ENCODE assay signal across 13 mouse cellular contexts in genomic region chr2:165189546-165189945, GRCm38 (mm10). TPM values are rescaled to one million over a fixed set of nuclear protein-coding genes. Genes with fewer than 3 reads are reported as not detected.
DNase-seq lines count a peak whose midpoint lies in the region; ATAC-seq lines count a peak whose summit lies in the region.
"Had no signal": no experiment of that assay in that cellular context is flagged by ENCODE, and none has a peak within 500 bp of the region (broad histone marks: within the 10 kb centered on the region; RNA-seq: fewer than 3 reads in every experiment).

No protein-coding gene starts in this region.

- no peaks in the 10 kb centered on the region for H3K9me3 ChIP-seq in kidney, embryonic 14.5 days (ENCODE audit: control insufficient read depth, low read length)
- H3K9me3 ChIP-seq in liver, embryonic 13.5 days (replicated peaks), result no peaks in the 10 kb centered on the region
- H3K9me3 ChIP-seq in neural tube, embryonic 15.5 days (replicated peaks), result no peaks in the 10 kb centered on the region

- no peak overlapping the region for H3K27ac ChIP-seq in kidney, embryonic 14.5 days (ENCODE audit: low read depth, low read length)
- H3K27ac ChIP-seq in liver, embryonic 13.5 days, result peak overlapping the region; percentile 54; the same call in 1 of the 2 replicates
- no peak overlapping the region for H3K27ac ChIP-seq in neural tube, embryonic 15.5 days (replicated peaks)
- H3K27ac ChIP-seq: layer of hippocampus, adult 2 months had no signal

- no peak overlapping the region for H3K9ac ChIP-seq in kidney, embryonic 14.5 days (ENCODE audit: low read depth, low read length)
- H3K9ac ChIP-seq in liver, embryonic 13.5 days, result no peak overlapping the region
- H3K9ac ChIP-seq in neural tube, embryonic 15.5 days (replicated peaks), result no peak overlapping the region

- no peak overlapping the region for H3K4me3 ChIP-seq in kidney, embryonic 14.5 days (ENCODE audit: low read length)
- H3K4me3 ChIP-seq in liver, embryonic 13.5 days (replicated peaks), result no peak overlapping the region
- no peak overlapping the region for H3K4me3 ChIP-seq in neural tube, embryonic 15.5 days (replicated peaks)
- H3K4me3 ChIP-seq: layer of hippocampus, adult 2 months had no signal

- WGBS in kidney, embryonic 14.5 days, result 57% methylated on average over 3 of the region's 3 CpGs
- WGBS in liver, embryonic 13.5 days (ENCODE audit: insufficient replicate concordance), result 37% methylated on average over 3 of the region's 3 CpGs
- 55% methylated on average over 3 of the region's 3 CpGs for WGBS in neural tube, embryonic 15.5 days

- intact Hi-C loops in heart, postnatal 10 days (cut with DNase I), result no loop called here

- no peak overlapping the region for H3K4me2 ChIP-seq in kidney, embryonic 14.5 days (replicated peaks; ENCODE audit: low read depth, low read length)
- H3K4me2 ChIP-seq in liver, embryonic 13.5 days, result no peak overlapping the region
- no peak overlapping the region for H3K4me2 ChIP-seq in neural tube, embryonic 15.5 days
- H3K4me2 ChIP-seq: heart, embryonic 11.5 days had no signal

- H3K27me3 ChIP-seq in kidney, embryonic 14.5 days (ENCODE audit: control insufficient read depth, insufficient read depth, low read length), result peaks cover 43% of the 10 kb centered on the region
- peaks cover 9% of the 10 kb centered on the region; the same call in 1 of the 2 replicates for H3K27me3 ChIP-seq in liver, embryonic 13.5 days
- H3K27me3 ChIP-seq in neural tube, embryonic 15.5 days (replicated peaks), result peaks cover 58% of the 10 kb centered on the region

- no peaks in the 10 kb centered on the region for H3K36me3 ChIP-seq in kidney, embryonic 14.5 days (ENCODE audit: control insufficient read depth, insufficient read depth, low read length)
- no peaks in the 10 kb centered on the region for H3K36me3 ChIP-seq in liver, embryonic 13.5 days
- no peaks in the 10 kb centered on the region for H3K36me3 ChIP-seq in neural tube, embryonic 15.5 days
- H3K36me3 ChIP-seq: G1E had no signal

- peak; percentile 59 for DNase-seq in NIH3T3 (ENCODE audit: low read depth)
- DNase-seq in adrenal gland, postnatal 14 days, result peak; percentile 89
- no peak for DNase-seq in liver, embryonic 13.5 days
- no peak for DNase-seq in heart, postnatal 10 days
- no peak for DNase-seq in T-cell, adult 2 months (ENCODE audit: low spot score)
- no peak for DNase-seq in layer of hippocampus, postnatal 25 days (ENCODE audit: extremely low spot score in 1 of 2, low spot score in 1 of 2)
- DNase-seq: cerebellum, adult 11-12 months; thymus, adult 18-20 months had no signal

- no peaks in the 10 kb centered on the region for H3K4me1 ChIP-seq in kidney, embryonic 14.5 days (ENCODE audit: control insufficient read depth, insufficient read depth, low read length)
- H3K4me1 ChIP-seq in liver, embryonic 13.5 days (replicated peaks), result peaks cover 8% of the 10 kb centered on the region; the same call in 1 of the 2 replicates
- H3K4me1 ChIP-seq in neural tube, embryonic 15.5 days, result peaks cover 8% of the 10 kb centered on the region

- ATAC-seq in kidney, embryonic 14.5 days (ENCODE audit: low FRiP score, low TSS enrichment), result peak; percentile 45; the same call in 1 of the 2 replicates
- ATAC-seq in liver, embryonic 13.5 days (ENCODE audit: low read depth), result peak; percentile 70
- ATAC-seq in neural tube, embryonic 15.5 days (ENCODE audit: low FRiP score), result no peak

RNA-seq across cellular contexts. Expression of gene Cdh22, which starts 45.1 kb away (rescaled TPM):
- total RNA-seq in adrenal gland, postnatal 14 days (2021), result 1.3 and 1.6 TPM in 2 replicates
- polyA plus RNA-seq in kidney, embryonic 14.5 days (2014; fragmentation: Nextera tagmentation; extraction: Ambion mirVana), result 0.74 and 1.2 TPM in 2 replicates
- polyA plus RNA-seq in liver, embryonic 13.5 days (2015; fragmentation: Nextera tagmentation; extraction: Ambion mirVana), result not detected in 2 replicates
- total RNA-seq in heart, postnatal 10 days (2021), result under 1 TPM; 0.26 to 0.27 TPM
- polyA plus RNA-seq in neural tube, embryonic 15.5 days (2015; fragmentation: Nextera tagmentation; extraction: Ambion mirVana), result 11.9 and 15.2 TPM in 2 replicates
- 10 to 100 TPM; 12.9 to 13.0 TPM for total RNA-seq in layer of hippocampus, postnatal 25 days (2021)
- polyA plus RNA-seq: G1E had no signal

Comparison
In these comparisons a context has a peak if more than half of its experiments do, and no peak if none do; other contexts are left out.
1. DNase-seq: peak in NIH3T3 (single experiment) and adrenal gland, postnatal 14 days (single experiment); none in liver, embryonic 13.5 days (single experiment), heart, postnatal 10 days (0 of 2), T-cell, adult 2 months (single experiment) and layer of hippocampus, postnatal 25 days (0 of 2).